Mouse (Mus musculus): ENCODE data around the gene Nifk.

Gene Nifk

GRCm38 (mm10) chr1:118321661-118322201 lies at the start of gene Nifk:
Gene Nifk (plus strand): TSS chr1:118321839.
- DNase-seq (ENCODE audit: low spot score): peak; percentile 99

GRCm38 (mm10) chr1:118275139-118275538 lies 46.5 kb upstream of the Nifk start:
- DNase-seq (ENCODE audit: low spot score): peak; percentile 73

- DNase-seq (ENCODE audit: low spot score): no peak
Measured at GRCm38 (mm10) chr1:118292291-118292690, 29.3 kb upstream of the Nifk start.

GRCm38 (mm10) chr1:118294192-118294591 lies 27.4 kb upstream of the Nifk start:
- no peak for DNase-seq (ENCODE audit: low spot score)

GRCm38 (mm10) chr1:118294826-118295225 lies 26.8 kb upstream of the Nifk start:
- no peak for DNase-seq (ENCODE audit: low spot score)

- DNase-seq (ENCODE audit: low spot score): no peak
Measured at GRCm38 (mm10) chr1:118296673-118297072, 25.0 kb upstream of the Nifk start.

GRCm38 (mm10) chr1:118297719-118298118 lies 23.9 kb upstream of the Nifk start:
- DNase-seq (ENCODE audit: low spot score): no peak

GRCm38 (mm10) chr1:118310780-118311621 lies 10.6 kb upstream of the Nifk start:
- DNase-seq (ENCODE audit: low spot score): peak; percentile 94

- peak; percentile 8 for DNase-seq (ENCODE audit: low spot score)
Measured at GRCm38 (mm10) chr1:118311622-118312326, 9.9 kb upstream of the Nifk start, which contains the start of gene Tsn. Gene Tsn (minus strand): TSS chr1:118311739.

GRCm38 (mm10) chr1:118320696-118321095 lies 943 bp upstream of the Nifk start:
- DNase-seq (ENCODE audit: low spot score): peak; percentile 46

- no peak for DNase-seq (ENCODE audit: low spot score)
Measured at GRCm38 (mm10) chr1:118334749-118335713, 13.4 kb downstream of the Nifk start.

GRCm38 (mm10) chr1:118335847-118336246 lies 14.2 kb downstream of the Nifk start:
- DNase-seq (ENCODE audit: low spot score): no peak

- no peak for DNase-seq (ENCODE audit: low spot score)
Measured at GRCm38 (mm10) chr1:118337921-118338320, 16.3 kb downstream of the Nifk start.

- peak; percentile 29 for DNase-seq (ENCODE audit: low spot score)
Measured at GRCm38 (mm10) chr1:118343649-118344435, 22.2 kb downstream of the Nifk start.

GRCm38 (mm10) chr1:118349922-118350321 lies 28.3 kb downstream of the Nifk start:
- DNase-seq (ENCODE audit: low spot score): no peak

- no peak for DNase-seq (ENCODE audit: low spot score)
Measured at GRCm38 (mm10) chr1:118359071-118359761, 37.6 kb downstream of the Nifk start.

- DNase-seq (ENCODE audit: low spot score): peak; percentile 13
Measured at GRCm38 (mm10) chr1:118367970-118368369, 46.3 kb downstream of the Nifk start.

- DNase-seq (ENCODE audit: low spot score): no peak
Measured at GRCm38 (mm10) chr1:118368721-118369461, 47.3 kb downstream of the Nifk start.

GRCm38 (mm10) chr1:118377784-118378183 lies 56.1 kb downstream of the Nifk start:
- DNase-seq (ENCODE audit: low spot score): no peak

Measured in embryo, embryonic 10.5 days (tissue).